Mouse (Mus musculus): ENCODE results near the gene Trim27.

DNA sequence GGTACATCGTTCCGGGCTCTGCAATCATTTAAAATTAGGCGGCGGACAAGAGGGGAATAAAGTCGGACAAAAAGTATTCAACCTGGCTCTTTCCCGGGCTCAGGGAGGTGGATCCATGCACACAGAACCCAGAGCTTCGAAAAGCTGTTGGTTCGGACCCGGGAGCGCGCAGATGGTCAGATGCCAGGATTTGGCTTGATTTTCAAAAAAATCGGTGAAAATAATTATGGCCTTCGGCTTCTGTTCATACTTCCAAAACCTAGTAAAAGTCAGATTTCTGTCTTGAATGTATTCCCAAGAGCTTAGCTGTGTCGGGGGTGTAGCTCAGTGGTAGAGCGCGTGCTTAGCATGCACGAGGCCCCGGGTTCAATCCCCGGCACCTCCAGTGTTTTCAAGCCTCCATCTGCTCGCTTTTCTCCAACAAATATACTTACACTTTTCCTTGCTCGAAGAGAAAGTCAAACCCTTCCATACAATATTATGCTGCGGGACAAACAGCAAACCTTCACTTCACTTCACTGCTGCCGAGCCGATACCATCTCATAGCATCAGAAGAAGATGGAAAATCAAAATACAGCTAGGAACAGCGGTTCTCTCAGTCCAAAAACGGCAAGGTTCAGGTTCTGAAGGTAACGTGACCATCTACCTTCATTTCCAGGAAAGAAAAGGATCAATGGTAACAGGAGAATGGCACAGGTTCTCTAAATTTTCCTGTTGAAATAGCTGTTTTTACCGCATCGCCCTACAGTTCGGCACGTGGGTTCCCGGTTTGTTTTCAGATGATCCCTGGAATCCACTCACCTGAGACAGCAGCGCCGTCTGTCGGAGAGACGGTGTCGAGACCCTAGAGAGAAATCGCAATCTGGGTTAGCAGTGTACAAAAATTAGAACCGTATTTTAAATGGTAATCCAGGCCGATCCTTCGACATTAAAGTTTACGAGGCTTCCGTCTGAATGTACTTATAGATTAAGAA is 54.8 kb downstream of the Trim27 start:
- TF ChIP-seq GATA1 (IDR thresholded peaks at IDR 0.05; ENCODE audit: borderline replicate concordance, low read length) (no peak), FLI1 (IDR thresholded peaks at IDR 0.05; ENCODE audit: low read length) (no peak)

All from megakaryocyte, embryonic 14.5 days (primary cell).